Mouse (Mus musculus) left cerebral cortex, adult 18-20 months (tissue): ENCODE measurements around the gene E130309D02Rik. TPM values are rescaled to one million over a fixed set of nuclear protein-coding genes. Genes with fewer than 3 reads are reported as not detected.

ENCODE experiments used
- DNase-seq, 2 experiments: peaks; one replicate each; pipeline ENCODE4 v3.0.0; 2021 to 2022; ENCODE audit warnings: low spot score in 2 of 2, mixed read lengths in 1 of 2
- total RNA-seq, 2 experiments: library from RNA; stranded (reverse); gene quantifications; 2 replicates each; pipeline ENCODE4 v1.2.3; 2021

The E130309D02Rik gene
- total RNA-seq, 2 experiments from 2014 or later, result 25.4 to 27.7 TPM

GRCm38 (mm10) chr5:143314183-143314729 is 904 bp downstream of the E130309D02Rik start:
- no peak for DNase-seq

GRCm38 (mm10) chr5:143311886-143312285 is 3.3 kb downstream of the E130309D02Rik start:
- peak; percentile 77 to 85 for DNase-seq

GRCm38 (mm10) chr5:143309916-143310315 is 5.2 kb downstream of the E130309D02Rik start:
- no peak for DNase-seq

GRCm38 (mm10) chr5:143308825-143309224 is 6.3 kb downstream of the E130309D02Rik start:
- DNase-seq, result no peak

GRCm38 (mm10) chr5:143304251-143304650 is 10.9 kb downstream of the E130309D02Rik start:
- no peak for DNase-seq

- no peak for DNase-seq
Measured at GRCm38 (mm10) chr5:143301296-143301695, 13.9 kb downstream of the E130309D02Rik start.

- DNase-seq, result peak; percentile 65 to 74
Measured at GRCm38 (mm10) chr5:143299686-143300085, 15.5 kb downstream of the E130309D02Rik start.

- no peak for DNase-seq
Measured at GRCm38 (mm10) chr5:143298391-143298790, 16.8 kb downstream of the E130309D02Rik start.

- no peak for DNase-seq
Measured at GRCm38 (mm10) chr5:143297986-143298385, 17.2 kb downstream of the E130309D02Rik start.

GRCm38 (mm10) chr5:143295330-143295729 is 19.8 kb downstream of the E130309D02Rik start:
- no peak for DNase-seq

GRCm38 (mm10) chr5:143294862-143295261 is 20.3 kb downstream of the E130309D02Rik start:
- DNase-seq, result no peak

- DNase-seq, result no peak
Measured at GRCm38 (mm10) chr5:143293404-143293803, 21.8 kb downstream of the E130309D02Rik start, which contains the start of gene Zfp853. TSS of gene Zfp853 (minus strand) at chr5:143293623.

GRCm38 (mm10) chr5:143292879-143293278 is 22.3 kb downstream of the E130309D02Rik start:
- no peak for DNase-seq

GRCm38 (mm10) chr5:143289299-143289698 is 25.9 kb downstream of the E130309D02Rik start:
- DNase-seq, result no peak

GRCm38 (mm10) chr5:143288378-143288911 is 26.7 kb downstream of the E130309D02Rik start:
- DNase-seq, result no peak

GRCm38 (mm10) chr5:143287774-143288328 is 27.3 kb downstream of the E130309D02Rik start:
- no peak for DNase-seq

- no peak for DNase-seq
Measured at GRCm38 (mm10) chr5:143284762-143285161, 30.4 kb downstream of the E130309D02Rik start.

- DNase-seq, result no peak
Measured at GRCm38 (mm10) chr5:143279247-143279646, 35.9 kb downstream of the E130309D02Rik start.

GRCm38 (mm10) chr5:143275761-143276160 is 39.4 kb downstream of the E130309D02Rik start:
- DNase-seq, result no peak

- DNase-seq, result no peak
Measured at GRCm38 (mm10) chr5:143272540-143273330, 42.4 kb downstream of the E130309D02Rik start.

GRCm38 (mm10) chr5:143272108-143272507 is 43.1 kb downstream of the E130309D02Rik start:
- no peak for DNase-seq

- DNase-seq, result no peak
Measured at GRCm38 (mm10) chr5:143271642-143272041, 43.5 kb downstream of the E130309D02Rik start.
